Mouse (Mus musculus): Measurements from ENCODE around the gene Hrct1. TPM values are rescaled to one million over a fixed set of nuclear protein-coding genes. Genes with fewer than 3 reads are reported as not detected.

Gene Hrct1
- polyA plus RNA-seq, 1 experiment from 2014 or later = 1.6 TPM

DNA sequence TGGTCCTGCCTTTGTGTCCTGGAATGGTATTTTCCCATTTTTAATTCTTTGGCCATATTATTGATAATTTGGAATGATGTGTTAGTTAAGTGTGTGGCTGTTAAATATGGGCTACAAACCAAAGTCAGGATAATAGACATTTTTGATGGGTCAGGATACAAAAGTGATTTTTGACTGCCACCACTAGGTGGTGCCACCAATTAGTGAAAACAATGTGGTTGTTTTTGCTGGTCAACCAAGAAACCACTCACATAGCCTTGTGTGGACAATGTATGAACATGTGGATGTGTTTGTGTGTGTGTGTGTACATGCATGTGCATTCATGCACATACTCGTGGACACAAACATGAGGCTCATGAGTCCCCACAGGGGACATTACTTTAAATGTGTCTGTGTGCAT is 2.2 kb upstream of the Hrct1 start:
- H3K4me3 ChIP-seq (replicated peaks; ENCODE audit: low read length) = no peak overlapping the region
- H3K36me3 ChIP-seq (ENCODE audit: control insufficient read depth, insufficient read depth, low read length) = no peaks in the 10 kb centered on the region
- H3K9me3 ChIP-seq (replicated peaks; ENCODE audit: control insufficient read depth, low read length) = no peaks in the 10 kb centered on the region
- H3K9ac ChIP-seq (ENCODE audit: low read length) = no peak overlapping the region
- no peak for ATAC-seq (ENCODE audit: insufficient read depth, low FRiP score)
- no peaks in the 10 kb centered on the region for H3K27me3 ChIP-seq (ENCODE audit: control insufficient read depth, insufficient read depth, low read length)
- H3K4me2 ChIP-seq (ENCODE audit: low read depth, low read length) = no peak overlapping the region
- H3K4me1 ChIP-seq (ENCODE audit: control insufficient read depth, insufficient read depth, low read length) = peaks cover 36% of the 10 kb centered on the region
- 25% methylated on average over 1 of the region's 1 CpGs for WGBS
- no peak overlapping the region for H3K27ac ChIP-seq (ENCODE audit: low read length)

DNA sequence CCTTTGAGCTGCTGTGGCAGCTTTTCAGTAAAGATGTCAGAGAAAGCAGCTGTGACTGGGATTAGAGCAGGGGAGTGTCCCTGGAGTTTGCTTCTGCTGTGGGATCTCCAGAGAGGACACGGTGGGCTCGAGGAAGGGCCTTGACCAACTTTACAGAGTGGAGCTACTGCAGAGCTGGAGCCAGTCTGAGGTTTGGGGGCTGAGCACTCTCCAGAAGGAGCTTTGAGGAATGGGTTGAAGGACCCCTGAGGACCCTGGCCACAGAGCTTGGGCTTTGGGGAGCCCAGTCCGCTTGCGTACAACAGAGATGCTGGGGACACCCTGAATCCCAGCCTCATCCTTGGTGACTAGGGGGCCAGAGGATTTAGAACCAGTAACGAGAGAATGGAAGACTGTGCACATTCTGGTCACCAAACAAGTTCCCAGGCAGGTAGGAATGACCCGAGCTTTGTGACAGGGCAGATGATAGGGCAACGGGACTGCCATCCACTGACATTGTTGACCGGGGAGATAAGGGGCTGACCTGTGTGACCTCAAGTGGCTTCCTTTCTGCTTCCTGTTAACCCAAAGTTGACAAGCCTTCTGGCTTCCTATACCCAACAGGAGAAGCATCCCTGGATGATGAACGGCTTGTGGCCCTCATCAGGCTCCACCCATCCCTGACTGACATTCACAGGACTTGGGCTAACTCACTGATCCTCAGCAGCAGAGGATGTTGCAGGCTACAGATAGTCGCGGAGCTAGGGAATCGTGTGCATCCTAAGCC is 577 bp upstream of the Hrct1 start:
- no peak overlapping the region for H3K4me2 ChIP-seq (ENCODE audit: low read depth, low read length)
- H3K4me3 ChIP-seq (replicated peaks; ENCODE audit: low read length) = no peak overlapping the region
- H3K36me3 ChIP-seq (ENCODE audit: control insufficient read depth, insufficient read depth, low read length) = no peaks in the 10 kb centered on the region
- peak overlapping the region; percentile 18; the same call in 1 of the 2 replicates for H3K9ac ChIP-seq (ENCODE audit: low read length)
- 46% methylated on average over 12 of the region's 12 CpGs for WGBS
- H3K4me1 ChIP-seq (ENCODE audit: control insufficient read depth, insufficient read depth, low read length) = peaks cover 45% of the 10 kb centered on the region
- H3K27me3 ChIP-seq (ENCODE audit: control insufficient read depth, insufficient read depth, low read length) = no peaks in the 10 kb centered on the region
- H3K27ac ChIP-seq (ENCODE audit: low read length) = peak overlapping the region; percentile 50; the same call in 1 of the 2 replicates
- no peaks in the 10 kb centered on the region for H3K9me3 ChIP-seq (replicated peaks; ENCODE audit: control insufficient read depth, low read length)
- no peak for ATAC-seq (ENCODE audit: insufficient read depth, low FRiP score)

DNA sequence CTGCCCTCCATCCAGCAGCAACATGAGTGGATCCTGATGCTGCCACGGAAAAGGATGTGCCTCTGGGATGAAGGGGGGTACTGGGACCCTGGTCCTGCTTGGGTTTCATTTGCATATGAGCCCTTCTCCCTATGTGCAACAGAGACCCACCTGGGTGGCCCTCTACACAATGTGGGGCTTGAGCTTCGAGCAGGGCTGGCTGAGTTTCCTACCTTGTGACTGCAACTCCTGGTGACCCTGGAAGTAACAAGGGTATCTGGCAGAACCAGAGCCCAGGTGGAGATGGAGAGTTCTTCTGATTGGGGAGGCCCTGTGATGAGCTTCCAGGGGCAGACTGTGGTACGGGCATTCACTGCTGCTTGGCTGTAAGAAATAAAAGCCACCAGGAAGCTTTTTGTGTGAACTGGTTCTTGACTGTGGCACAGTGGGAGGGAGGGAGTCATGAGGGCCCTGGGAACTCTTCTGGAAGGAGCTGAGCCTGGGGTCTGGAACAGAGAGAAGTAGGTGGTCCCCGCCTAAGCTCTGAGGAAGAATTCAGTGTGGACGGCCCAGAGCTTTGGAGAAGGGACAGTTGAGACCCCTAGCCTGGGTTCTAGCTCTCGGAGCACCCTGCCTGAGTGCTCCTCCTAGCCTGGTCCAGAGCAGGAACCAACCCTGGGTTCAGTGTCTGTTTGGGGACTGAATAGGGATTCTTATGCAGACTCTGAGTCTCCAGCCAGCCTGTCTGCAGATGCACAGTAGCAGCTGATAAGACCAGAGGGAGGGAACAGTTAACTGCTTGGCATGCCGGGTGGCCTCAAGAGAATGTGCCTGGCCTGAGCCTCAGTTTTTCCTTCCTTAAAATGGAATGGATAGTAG is 959 bp downstream of the Hrct1 start:
- H3K27me3 ChIP-seq (ENCODE audit: control insufficient read depth, insufficient read depth, low read length) = no peaks in the 10 kb centered on the region
- H3K4me3 ChIP-seq (replicated peaks; ENCODE audit: low read length) = no peak overlapping the region
- ATAC-seq (ENCODE audit: insufficient read depth, low FRiP score) = peak; percentile 51; the same call in 1 of the 2 replicates
- peak overlapping the region; percentile 4; the same call in 1 of the 2 replicates for H3K4me2 ChIP-seq (ENCODE audit: low read depth, low read length)
- 61% methylated on average over 7 of the region's 7 CpGs for WGBS
- H3K9me3 ChIP-seq (replicated peaks; ENCODE audit: control insufficient read depth, low read length) = no peaks in the 10 kb centered on the region
- H3K27ac ChIP-seq (ENCODE audit: low read length) = peak overlapping the region; percentile 90
- H3K4me1 ChIP-seq (ENCODE audit: control insufficient read depth, insufficient read depth, low read length) = peaks cover 45% of the 10 kb centered on the region
- peak overlapping the region; percentile 6; the same call in 1 of the 2 replicates for H3K9ac ChIP-seq (ENCODE audit: low read length)
- H3K36me3 ChIP-seq (ENCODE audit: control insufficient read depth, insufficient read depth, low read length) = no peaks in the 10 kb centered on the region

DNA sequence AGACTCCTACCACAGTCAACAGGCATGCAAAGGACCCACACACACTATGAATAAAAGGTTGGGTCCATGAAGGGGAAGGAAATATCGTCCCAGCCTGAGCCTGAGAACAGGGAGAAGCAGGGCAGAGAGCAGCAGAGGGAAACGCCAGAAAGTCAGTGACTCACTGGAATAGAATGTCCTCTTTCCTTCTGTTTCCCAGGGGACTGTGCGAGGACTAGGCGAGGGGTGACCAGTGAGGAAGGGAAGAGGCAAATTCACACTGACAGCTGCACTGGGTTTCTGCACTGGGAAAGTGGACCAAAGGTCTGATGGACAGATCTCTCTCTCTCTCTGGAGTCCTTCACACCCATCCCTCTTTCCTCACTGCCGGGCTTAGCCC is 1.6 kb downstream of the Hrct1 start:
- ATAC-seq (ENCODE audit: insufficient read depth, low FRiP score) = peak; percentile 74; the same call in 1 of the 2 replicates
- Histone ChIP-seq H3K27me3 (ENCODE audit: control insufficient read depth, insufficient read depth, low read length) (no peaks in the 10 kb centered on the region), H3K4me2 (ENCODE audit: low read depth, low read length) (peak overlapping the region; percentile 4; the same call in 1 of the 2 replicates), H3K36me3 (ENCODE audit: control insufficient read depth, insufficient read depth, low read length) (no peaks in the 10 kb centered on the region), H3K4me3 (replicated peaks; ENCODE audit: low read length) (no peak overlapping the region), H3K9me3 (replicated peaks; ENCODE audit: control insufficient read depth, low read length) (no peaks in the 10 kb centered on the region), H3K4me1 (ENCODE audit: control insufficient read depth, insufficient read depth, low read length) (peaks cover 45% of the 10 kb centered on the region), H3K27ac (ENCODE audit: low read length) (peak overlapping the region; percentile 90), H3K9ac (ENCODE audit: low read length) (peak overlapping the region; percentile 13; the same call in 1 of the 2 replicates)
- 10% methylated on average over 5 of the region's 5 CpGs for WGBS

DNA sequence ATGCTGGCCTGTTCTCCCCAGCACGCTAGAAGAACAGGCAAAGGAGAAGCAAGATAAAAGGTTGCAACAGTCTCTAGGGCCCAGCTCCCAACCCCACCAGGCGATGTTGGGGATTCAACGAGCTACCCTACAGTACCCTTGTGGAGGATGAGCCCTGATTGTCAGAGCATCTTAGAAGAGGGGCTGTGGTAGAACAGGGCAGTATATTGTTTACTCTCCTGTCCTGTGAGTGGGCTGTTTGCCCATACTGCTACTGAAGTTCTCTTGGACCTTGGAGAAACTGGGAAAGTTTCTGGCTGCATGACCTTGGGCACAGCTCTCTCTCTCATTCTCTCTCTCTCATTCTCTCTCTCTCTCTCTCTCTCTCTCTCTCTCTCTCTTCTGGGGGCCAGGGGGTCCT is 2.1 kb downstream of the Hrct1 start:
- no peaks in the 10 kb centered on the region for H3K9me3 ChIP-seq (replicated peaks; ENCODE audit: control insufficient read depth, low read length)
- H3K9ac ChIP-seq (ENCODE audit: low read length) = peak overlapping the region; percentile 13; the same call in 1 of the 2 replicates
- ATAC-seq (ENCODE audit: insufficient read depth, low FRiP score) = no peak
- peak overlapping the region; percentile 4; the same call in 1 of the 2 replicates for H3K4me2 ChIP-seq (ENCODE audit: low read depth, low read length)
- whole genome bisulfite sequencing = 48% methylated on average over 3 of the region's 3 CpGs
- no peaks in the 10 kb centered on the region for H3K36me3 ChIP-seq (ENCODE audit: control insufficient read depth, insufficient read depth, low read length)
- peak overlapping the region; percentile 90 for H3K27ac ChIP-seq (ENCODE audit: low read length)
- H3K4me1 ChIP-seq (ENCODE audit: control insufficient read depth, insufficient read depth, low read length) = peaks cover 45% of the 10 kb centered on the region
- no peak overlapping the region for H3K4me3 ChIP-seq (replicated peaks; ENCODE audit: low read length)
- no peaks in the 10 kb centered on the region for H3K27me3 ChIP-seq (ENCODE audit: control insufficient read depth, insufficient read depth, low read length)

DNA sequence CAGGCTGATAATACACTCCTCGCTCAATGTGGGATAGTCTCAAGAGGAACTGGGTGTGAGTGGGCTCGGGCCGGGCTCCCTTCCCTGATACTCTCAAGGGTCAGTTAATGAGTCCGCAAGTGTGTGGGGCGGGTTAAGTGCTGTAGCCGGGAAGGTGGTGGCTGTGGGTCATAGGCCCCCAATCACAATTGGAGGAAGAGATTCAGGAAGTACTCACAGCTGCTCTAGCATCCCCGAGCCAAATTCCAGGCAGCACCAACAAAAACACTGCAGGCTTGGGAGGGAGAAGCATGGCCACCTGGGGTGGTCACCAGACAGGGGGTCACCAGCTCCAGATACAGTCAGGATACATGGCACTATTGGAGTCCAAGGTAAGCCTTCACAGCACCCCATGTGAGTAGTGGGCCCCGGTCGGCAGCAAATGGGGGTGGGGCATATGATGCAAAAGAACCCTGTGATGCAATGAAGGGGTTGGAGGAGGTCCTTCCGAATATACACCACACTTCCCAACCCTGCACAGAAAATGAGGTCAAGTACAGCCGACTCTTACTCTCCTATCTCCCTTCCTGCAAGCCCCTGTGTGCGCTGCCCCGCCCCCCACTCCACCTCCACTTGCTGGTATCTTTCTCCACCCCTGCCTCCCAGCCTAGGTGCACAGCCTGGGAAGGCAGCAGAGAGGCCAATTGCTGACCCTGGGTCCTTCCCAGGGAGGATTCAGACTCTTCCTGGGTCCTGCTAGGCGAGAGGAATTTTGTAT is 3.0 kb downstream of the Hrct1 start, which contains the start of gene Spaar:
Gene Spaar, plus strand, starts transcription at position 241 of the 757 bp plus-strand sequence.
- Histone ChIP-seq H3K4me3 (replicated peaks; ENCODE audit: low read length) (no peak within 1 kb of the TSS), H3K27me3 (ENCODE audit: control insufficient read depth, insufficient read depth, low read length) (no peaks in the 10 kb centered on the region), H3K4me2 (ENCODE audit: low read depth, low read length) (peak within 1 kb of the TSS; percentile 4; the same call in 1 of the 2 replicates), H3K27ac (ENCODE audit: low read length) (peak within 1 kb of the TSS; percentile 90), H3K36me3 (ENCODE audit: control insufficient read depth, insufficient read depth, low read length) (no peaks in the 10 kb centered on the region), H3K4me1 (ENCODE audit: control insufficient read depth, insufficient read depth, low read length) (peaks cover 45% of the 10 kb centered on the region), H3K9ac (ENCODE audit: low read length) (peak within 1 kb of the TSS; percentile 24; the same call in 1 of the 2 replicates), H3K9me3 (replicated peaks; ENCODE audit: control insufficient read depth, low read length) (no peaks in the 10 kb centered on the region)
- ATAC-seq (ENCODE audit: insufficient read depth, low FRiP score) = no peak
- WGBS = 50% methylated on average over 14 of the region's 14 CpGs

DNA sequence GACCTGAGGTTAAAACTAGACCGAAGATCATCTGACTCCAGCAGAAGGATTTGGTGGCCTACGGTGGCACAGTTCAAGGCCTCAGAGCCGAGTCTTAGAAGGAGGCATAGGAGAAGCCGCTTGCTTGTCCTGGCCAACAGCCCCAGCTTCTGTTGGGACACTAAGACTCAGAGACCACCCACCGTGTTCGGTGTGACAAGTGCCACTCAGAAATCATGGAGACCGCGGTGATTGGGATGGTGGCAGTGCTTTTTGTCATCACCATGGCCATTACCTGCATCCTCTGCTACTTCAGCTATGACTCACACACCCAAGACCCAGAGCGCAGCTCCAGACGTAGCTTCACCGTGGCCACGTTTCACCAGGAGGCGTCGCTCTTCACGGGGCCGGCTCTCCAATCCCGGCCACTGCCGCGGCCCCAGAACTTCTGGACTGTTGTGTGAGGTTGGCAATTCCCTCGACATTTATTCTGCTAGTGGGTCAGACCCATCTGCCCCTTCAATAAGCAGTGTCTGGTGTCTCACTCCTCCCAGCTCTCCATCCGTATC is 3.8 kb downstream of the Hrct1 start:
- 57% methylated on average over 21 of the region's 21 CpGs for WGBS

DNA sequence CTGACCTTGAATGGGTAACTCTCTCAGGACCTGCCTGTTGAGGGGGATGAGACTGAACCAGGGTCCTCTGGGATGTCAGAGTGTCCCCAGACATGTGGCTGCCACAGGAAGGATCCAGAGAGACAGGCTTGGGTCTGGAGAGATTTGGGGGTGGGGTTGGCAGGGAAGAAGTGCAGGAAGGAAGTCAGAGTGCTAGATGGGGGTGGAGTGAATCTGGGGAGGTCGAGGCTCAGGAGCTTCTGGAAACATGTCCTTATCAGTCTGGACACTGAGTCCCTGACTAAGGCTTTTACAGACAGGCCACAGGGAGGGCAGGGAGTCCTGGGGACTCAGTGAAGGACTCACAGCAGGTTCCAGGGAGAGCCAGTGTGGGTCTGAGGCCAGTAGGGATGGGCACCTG is 5.2 kb downstream of the Hrct1 start:
- no peak overlapping the region for H3K9ac ChIP-seq (ENCODE audit: low read length)
- H3K27me3 ChIP-seq (ENCODE audit: control insufficient read depth, insufficient read depth, low read length) = no peaks in the 10 kb centered on the region
- H3K9me3 ChIP-seq (replicated peaks; ENCODE audit: control insufficient read depth, low read length) = no peaks in the 10 kb centered on the region
- WGBS = 15% methylated on average over 1 of the region's 1 CpGs
- H3K4me1 ChIP-seq (ENCODE audit: control insufficient read depth, insufficient read depth, low read length) = peaks cover 35% of the 10 kb centered on the region
- no peak overlapping the region for H3K4me3 ChIP-seq (replicated peaks; ENCODE audit: low read length)
- H3K27ac ChIP-seq (ENCODE audit: low read length) = no peak overlapping the region
- no peak for ATAC-seq (ENCODE audit: insufficient read depth, low FRiP score)
- no peak overlapping the region for H3K4me2 ChIP-seq (ENCODE audit: low read depth, low read length)
- H3K36me3 ChIP-seq (ENCODE audit: control insufficient read depth, insufficient read depth, low read length) = no peaks in the 10 kb centered on the region

More for the DNA sequence above, 3.8 kb downstream of the Hrct1 start:
- H3K4me3 ChIP-seq (replicated peaks; ENCODE audit: low read length) = no peak overlapping the region
- H3K27me3 ChIP-seq (ENCODE audit: control insufficient read depth, insufficient read depth, low read length) = no peaks in the 10 kb centered on the region
- H3K4me2 ChIP-seq (ENCODE audit: low read depth, low read length) = no peak overlapping the region
- H3K27ac ChIP-seq (ENCODE audit: low read length) = 0 out of 2 replicates have a peak overlapping the region, but pooled peaks have one; percentile 31
- no peak overlapping the region for H3K9ac ChIP-seq (ENCODE audit: low read length)
- no peaks in the 10 kb centered on the region for H3K36me3 ChIP-seq (ENCODE audit: control insufficient read depth, insufficient read depth, low read length)
- H3K4me1 ChIP-seq (ENCODE audit: control insufficient read depth, insufficient read depth, low read length) = peaks cover 45% of the 10 kb centered on the region
- H3K9me3 ChIP-seq (replicated peaks; ENCODE audit: control insufficient read depth, low read length) = no peaks in the 10 kb centered on the region
- ATAC-seq (ENCODE audit: insufficient read depth, low FRiP score) = no peak

All from stomach, embryonic 16.5 days (tissue).